Comparison of ENCODE assay signal across 8 mouse cellular contexts in the genomic region with DNA sequence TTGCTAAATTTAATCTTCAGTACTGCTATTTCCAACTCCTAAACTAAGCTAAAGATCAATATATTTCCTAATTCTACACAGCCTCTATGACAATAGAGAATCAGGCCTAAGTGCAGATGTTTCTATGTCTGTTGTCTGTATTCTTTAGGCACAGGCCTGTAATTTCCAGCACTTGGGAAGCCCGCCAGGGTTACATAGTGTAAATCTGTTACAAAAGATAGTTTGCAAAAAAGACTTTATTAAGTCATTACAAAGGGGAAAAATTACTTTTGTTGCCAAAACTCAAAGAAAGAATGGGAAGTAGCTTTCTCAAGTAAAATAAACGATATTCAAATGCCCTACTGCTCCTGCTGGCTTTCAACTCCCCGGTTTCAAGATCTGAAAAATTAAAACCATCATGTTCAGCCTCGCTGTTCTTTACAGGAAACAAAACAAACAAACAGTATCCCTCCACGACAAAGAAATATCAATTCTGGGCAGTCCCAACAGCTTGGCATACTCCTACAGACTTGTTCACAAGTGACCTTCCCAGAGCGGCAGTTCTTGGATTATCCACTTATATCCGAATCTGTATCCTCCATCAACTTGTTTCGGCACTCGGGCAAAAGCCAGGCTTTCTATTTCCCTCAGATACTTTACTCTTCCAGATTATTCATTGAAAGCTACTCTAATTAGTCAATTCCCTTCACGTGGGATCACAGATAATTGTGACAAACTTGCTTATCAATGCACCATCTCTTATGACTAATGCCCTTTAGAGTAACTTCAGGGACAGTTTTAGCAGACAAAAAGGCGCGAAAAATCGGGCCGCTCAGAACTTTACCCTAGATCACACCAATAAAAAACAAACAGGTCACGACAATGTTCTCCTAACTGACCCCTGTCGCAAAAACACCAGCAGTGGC. TPM values are rescaled to one million over a fixed set of nuclear protein-coding genes. Genes with fewer than 3 reads are reported as not detected.
DNase-seq lines count a peak whose midpoint lies in the region; ATAC-seq and TF ChIP-seq lines count a peak whose summit lies in the region.

No protein-coding gene starts in this region.

- peaks cover 28% of the 10 kb centered on the region for H3K4me1 ChIP-seq in E14TG2a.4 (replicated peaks; ENCODE audit: low read depth, low read length)
- H3K4me1 ChIP-seq in hindbrain, embryonic 10.5 days (replicated peaks): peaks cover 9% of the 10 kb centered on the region
- H3K4me1 ChIP-seq in liver, embryonic 15.5 days (replicated peaks): peaks cover 21% of the 10 kb centered on the region
- no peaks in the 10 kb centered on the region for H3K4me1 ChIP-seq in neural tube, embryonic 14.5 days (ENCODE audit: control insufficient read depth, insufficient read depth, low read length)

- WGBS in hindbrain, embryonic 10.5 days: 9% methylated on average over 16 of the region's 16 CpGs
- WGBS in liver, embryonic 15.5 days (ENCODE audit: insufficient replicate concordance): 6% methylated on average over 16 of the region's 16 CpGs
- WGBS in neural tube, embryonic 14.5 days: 10% methylated on average over 16 of the region's 16 CpGs

- H3K4me2 ChIP-seq in liver, embryonic 15.5 days: peak overlapping the region; percentile 45
- H3K4me2 ChIP-seq in neural tube, embryonic 14.5 days (ENCODE audit: low read depth, low read length): peak overlapping the region; percentile 2; the same call in 1 of the 2 replicates

- peak; percentile 54 for DNase-seq in embryo, embryonic 11 days
- no peak for DNase-seq in embryo, embryonic 10 days (ENCODE audit: low spot score)
- DNase-seq in hindbrain, embryonic 10.5 days (ENCODE audit: low spot score): no peak
- DNase-seq in thymus, postnatal 14 days: no peak

- H3K27me3 ChIP-seq in E14TG2a.4 (ENCODE audit: insufficient read depth, low read length): no peaks in the 10 kb centered on the region
- no peaks in the 10 kb centered on the region for H3K27me3 ChIP-seq in hindbrain, embryonic 10.5 days (ENCODE audit: insufficient read depth, poor library complexity, severe bottlenecking)
- H3K27me3 ChIP-seq in liver, embryonic 15.5 days: no peaks in the 10 kb centered on the region
- no peaks in the 10 kb centered on the region for H3K27me3 ChIP-seq in neural tube, embryonic 14.5 days (ENCODE audit: control insufficient read depth, insufficient read depth, low read length)

- no peak for TF ChIP-seq CTCF in E14TG2a.4 (conservative IDR thresholded peaks at IDR 0.05; ENCODE audit: low read length)

- no peaks in the 10 kb centered on the region for H3K9me3 ChIP-seq in E14TG2a.4 (ENCODE audit: low read length)
- no peaks in the 10 kb centered on the region for H3K9me3 ChIP-seq in hindbrain, embryonic 10.5 days
- no peaks in the 10 kb centered on the region for H3K9me3 ChIP-seq in liver, embryonic 15.5 days (replicated peaks)
- no peaks in the 10 kb centered on the region for H3K9me3 ChIP-seq in neural tube, embryonic 14.5 days (ENCODE audit: control insufficient read depth, low read length)

- peak overlapping the region; percentile 86 for H3K27ac ChIP-seq in hindbrain, embryonic 10.5 days
- H3K27ac ChIP-seq in liver, embryonic 15.5 days (replicated peaks): peak overlapping the region; percentile 56
- no peak overlapping the region for H3K27ac ChIP-seq in neural tube, embryonic 14.5 days (ENCODE audit: low read depth, low read length)

- H3K36me3 ChIP-seq in E14TG2a.4 (ENCODE audit: insufficient read depth, low read length): peaks cover 24% of the 10 kb centered on the region
- H3K36me3 ChIP-seq in hindbrain, embryonic 10.5 days: peaks cover 24% of the 10 kb centered on the region
- H3K36me3 ChIP-seq in liver, embryonic 15.5 days (replicated peaks): peaks cover 23% of the 10 kb centered on the region
- no peaks in the 10 kb centered on the region for H3K36me3 ChIP-seq in neural tube, embryonic 14.5 days (ENCODE audit: control insufficient read depth, insufficient read depth, low read length)

- ATAC-seq in common myeloid progenitor, adult 5-6 weeks (replicated peaks; ENCODE audit: low read depth, poor library complexity, severe bottlenecking): peak; percentile 13
- ATAC-seq in liver, embryonic 15.5 days (ENCODE audit: insufficient read depth): peak; percentile 8
- ATAC-seq in neural tube, embryonic 14.5 days (ENCODE audit: low read depth): no peak

- H3K4me3 ChIP-seq in E14TG2a.4 (replicated peaks; ENCODE audit: low read length): peak overlapping the region; percentile 66
- H3K4me3 ChIP-seq in hindbrain, embryonic 10.5 days: peak overlapping the region; percentile 51
- H3K4me3 ChIP-seq in liver, embryonic 15.5 days (replicated peaks): peak overlapping the region; percentile 58
- H3K4me3 ChIP-seq in neural tube, embryonic 14.5 days (ENCODE audit: low read depth, low read length): peak overlapping the region; percentile 30

- H3K9ac ChIP-seq in liver, embryonic 15.5 days: peak overlapping the region; percentile 9; the same call in 1 of the 2 replicates
- no peak overlapping the region for H3K9ac ChIP-seq in neural tube, embryonic 14.5 days (replicated peaks; ENCODE audit: low read depth, low read length)

RNA-seq across cellular contexts. Expression of a gene that starts 0.6 kb away (rescaled TPM):
- total RNA-seq in common myeloid progenitor, adult 5-6 weeks (2017): 58.9 and 75.0 TPM in 2 replicates
- polyA plus RNA-seq in hindbrain, embryonic 10.5 days (2016; fragmentation: Nextera tagmentation; extraction: Ambion mirVana): 48.4 and 58.1 TPM in 2 replicates
- polyA plus RNA-seq in liver, embryonic 15.5 days (2015; fragmentation: Nextera tagmentation; extraction: Ambion mirVana): 22.3 and 23.9 TPM in 2 replicates
- 60.3 and 64.5 TPM in 2 replicates for polyA plus RNA-seq in neural tube, embryonic 14.5 days (2014; fragmentation: Nextera tagmentation; extraction: Ambion mirVana)

RNA-seq across cellular contexts. Expression of a gene that starts 8.3 kb away (rescaled TPM):
- 16.6 and 19.5 TPM in 2 replicates for total RNA-seq in common myeloid progenitor, adult 5-6 weeks (2017)
- polyA plus RNA-seq in hindbrain, embryonic 10.5 days (2016; fragmentation: Nextera tagmentation; extraction: Ambion mirVana): 12.7 and 14.4 TPM in 2 replicates
- polyA plus RNA-seq in liver, embryonic 15.5 days (2015; fragmentation: Nextera tagmentation; extraction: Ambion mirVana): 3.2 and 4.2 TPM in 2 replicates
- polyA plus RNA-seq in neural tube, embryonic 14.5 days (2014; fragmentation: Nextera tagmentation; extraction: Ambion mirVana): 12.8 and 14.4 TPM in 2 replicates
